Mouse (Mus musculus) erythroblast, embryonic 14.5 days (primary cell): ENCODE measurements around the gene Qrich2.
"Not testable (repeated sequence)": the region's sequence is repeated elsewhere in the genome, so short reads cannot be mapped to it uniquely, and the experiment has no call there.

ENCODE experiments used
- GATA1 ChIP-seq: IDR thresholded peaks from 2 replicates; pipeline ENCODE4 v1.6.1; 2012; ENCODE audit warnings: low read length, inconsistent platforms, mixed read lengths
- TAL1 ChIP-seq: IDR thresholded peaks from 3 replicates; pipeline ENCODE4 v1.6.1; 2012; ENCODE audit warnings: low read length, inconsistent platforms, mixed read lengths

GRCm38 (mm10) chr11:116492507-116492906 is 26.5 kb upstream of the Qrich2 start:
- TF ChIP-seq TAL1, GATA1: not testable (repeated sequence)
